Comparison of ENCODE assay signal across 9 mouse cellular contexts in genomic region chr10:96628100-96628912, GRCm38 (mm10). TPM values are rescaled to one million over a fixed set of nuclear protein-coding genes. Genes with fewer than 3 reads are reported as not detected.
A peak's percentile ranks its signal among the peaks of the same experiment; 100 is the strongest.
DNase-seq lines count a peak whose midpoint lies in the region; ATAC-seq and TF ChIP-seq lines count a peak whose summit lies in the region.
"Had no signal": no experiment of that assay in that cellular context is flagged by ENCODE, and none has a peak within 500 bp of the region (broad histone marks: within the 10 kb centered on the region; RNA-seq: fewer than 3 reads in every experiment).

No protein-coding gene starts in this region.

- WGBS in forebrain, postnatal 0 days, result 75% methylated on average over 16 of the region's 16 CpGs

- H3K9ac ChIP-seq in forebrain, postnatal 0 days, result no peak overlapping the region

- peak; percentile 54 for DNase-seq in urinary bladder, postnatal 14 days (ENCODE audit: low spot score)
- DNase-seq in urinary bladder, postnatal 10 days (ENCODE audit: low spot score), result no peak
- DNase-seq in adrenal gland, postnatal 25 days, result peak; percentile 38
- DNase-seq in fibroblast of lung, adult 2 months (ENCODE audit: low read depth), result peak; percentile 93
- no peak for DNase-seq in right cerebral cortex, postnatal 10 days (ENCODE audit: low spot score in 2 of 2)
- no peak for DNase-seq in forebrain, postnatal 0 days
- no peak for DNase-seq in left cerebral cortex, postnatal 14 days (ENCODE audit: low spot score in 2 of 2)
- DNase-seq: gastrocnemius, adult 2 months; lung, adult 18-20 months had no signal

- no peaks in the 10 kb centered on the region for H3K27me3 ChIP-seq in forebrain, postnatal 0 days (ENCODE audit: insufficient read depth, low read length)

- no peak overlapping the region for H3K4me3 ChIP-seq in forebrain, postnatal 0 days (ENCODE audit: low read depth, low read length)
- H3K4me3 ChIP-seq: gastrocnemius, adult 2 months had no signal

- peaks cover 10% of the 10 kb centered on the region; the same call in 1 of the 2 replicates for H3K36me3 ChIP-seq in forebrain, postnatal 0 days (ENCODE audit: insufficient read depth)

- TF ChIP-seq CTCF in forebrain, postnatal 0 days (IDR thresholded peaks at IDR 0.05; ENCODE audit: low read depth), result no peak

- no peak for ATAC-seq in forebrain, postnatal 0 days

- intact Hi-C loops in left cerebral cortex, postnatal 14 days (cut with DNase I), result loop anchor here (10.0 kb wide), 1 partner anchor 446 kb away; no protein-coding TSS in a partner anchor

- peaks cover 27% of the 10 kb centered on the region for H3K4me1 ChIP-seq in forebrain, postnatal 0 days (ENCODE audit: insufficient read depth)

- H3K4me2 ChIP-seq in forebrain, postnatal 0 days (ENCODE audit: low read depth), result no peak overlapping the region

- H3K9me3 ChIP-seq in forebrain, postnatal 0 days (ENCODE audit: low read length), result no peaks in the 10 kb centered on the region

- no peak overlapping the region for H3K27ac ChIP-seq in forebrain, postnatal 0 days (ENCODE audit: low read depth, low read length)
- H3K27ac ChIP-seq: gastrocnemius, adult 2 months had no signal

RNA-seq across cellular contexts. Expression of gene Btg1, which starts 11.5 kb away (rescaled TPM):
- 69.6 and 85.8 TPM in 2 replicates for total RNA-seq in adrenal gland, postnatal 25 days (2021)
- 22.2 and 28.1 TPM in 2 replicates for total RNA-seq in forebrain, postnatal 0 days (2014; rRNA removed)
- polyA plus RNA-seq in forebrain, postnatal 0 days (2015; fragmentation: Nextera tagmentation; extraction: Ambion mirVana), result 23.5 and 28.7 TPM in 2 replicates
- total RNA-seq in left cerebral cortex, postnatal 14 days (2021), result 10 to 100 TPM; 34.6 to 36.9 TPM

Comparison
In these comparisons a context has a peak if more than half of its experiments do, and no peak if none do; other contexts are left out.
1. DNase-seq: peak in urinary bladder, postnatal 14 days (single experiment), adrenal gland, postnatal 25 days (single experiment) and fibroblast of lung, adult 2 months (single experiment); none in urinary bladder, postnatal 10 days (single experiment), right cerebral cortex, postnatal 10 days (0 of 2), forebrain, postnatal 0 days (single experiment) and left cerebral cortex, postnatal 14 days (0 of 2).